Mouse (Mus musculus): ENCODE measurements around the gene Calml4. TPM values are rescaled to one million over a fixed set of nuclear protein-coding genes. Genes with fewer than 3 reads are reported as not detected.

Gene Calml4
- polyA plus RNA-seq, 1 experiment from 2014 or later: 16.4 TPM

GRCm38 (mm10) chr9:62903841-62904240 lies 46.0 kb downstream of the Calml4 start:
- no peak overlapping the region for H3K27ac ChIP-seq (ENCODE audit: low read depth)
- no peak overlapping the region for H3K9ac ChIP-seq (replicated peaks)
- 84% methylated on average over 2 of the region's 2 CpGs for WGBS (ENCODE audit: insufficient replicate concordance)
- H3K4me1 ChIP-seq (ENCODE audit: insufficient read depth): no peaks in the 10 kb centered on the region
- no peaks in the 10 kb centered on the region for H3K9me3 ChIP-seq (ENCODE audit: low read length)
- H3K36me3 ChIP-seq (replicated peaks; ENCODE audit: insufficient read depth, low read length): peaks cover 29% of the 10 kb centered on the region
- DNase-seq (no peak), ATAC-seq (no peak)
- no peaks in the 10 kb centered on the region for H3K27me3 ChIP-seq (ENCODE audit: insufficient read depth, low read length)
- TF ChIP-seq CTCF (IDR thresholded peaks at IDR 0.05; ENCODE audit: low read depth) (no peak), EP300 (IDR thresholded peaks at IDR 0.05; ENCODE audit: low read depth) (no peak)
- H3K4me3 ChIP-seq (ENCODE audit: low read depth, low read length): no peak overlapping the region
- H3K4me2 ChIP-seq (ENCODE audit: low read depth, low read length): no peak overlapping the region

- H3K27ac ChIP-seq (ENCODE audit: low read depth): no peak overlapping the region
- TF ChIP-seq EP300 (IDR thresholded peaks at IDR 0.05; ENCODE audit: low read depth) (no peak), CTCF (IDR thresholded peaks at IDR 0.05; ENCODE audit: low read depth) (no peak)
- no peak for ATAC-seq
Observed at GRCm38 (mm10) chr9:62905039-62905438, 47.2 kb downstream of the Calml4 start.

GRCm38 (mm10) chr9:62913390-62914069 lies 55.6 kb downstream of the Calml4 start:
- H3K27ac ChIP-seq (ENCODE audit: low read depth): no peak overlapping the region
- TF ChIP-seq EP300 (IDR thresholded peaks at IDR 0.05; ENCODE audit: low read depth) (no peak), CTCF (IDR thresholded peaks at IDR 0.05; ENCODE audit: low read depth) (no peak)
- H3K4me2 ChIP-seq (ENCODE audit: low read depth, low read length): no peak overlapping the region
- H3K36me3 ChIP-seq (replicated peaks; ENCODE audit: insufficient read depth, low read length): peaks cover 50% of the 10 kb centered on the region
- ATAC-seq (no peak), DNase-seq (no peak)
- no peaks in the 10 kb centered on the region for H3K4me1 ChIP-seq (ENCODE audit: insufficient read depth)
- no peaks in the 10 kb centered on the region; the same call in 1 of the 2 replicates for H3K9me3 ChIP-seq (ENCODE audit: low read length)
- H3K4me3 ChIP-seq (ENCODE audit: low read depth, low read length): no peak overlapping the region
- no peak overlapping the region for H3K9ac ChIP-seq (replicated peaks)
- WGBS (ENCODE audit: insufficient replicate concordance): 62% methylated on average over 5 of the region's 5 CpGs
- H3K27me3 ChIP-seq (ENCODE audit: insufficient read depth, low read length): no peaks in the 10 kb centered on the region

More at GRCm38 (mm10) chr9:62905039-62905438, 47.2 kb downstream of the Calml4 start:
- Histone ChIP-seq H3K27me3 (ENCODE audit: insufficient read depth, low read length) (no peaks in the 10 kb centered on the region), H3K4me1 (ENCODE audit: insufficient read depth) (no peaks in the 10 kb centered on the region), H3K4me3 (ENCODE audit: low read depth, low read length) (no peak overlapping the region), H3K4me2 (ENCODE audit: low read depth, low read length) (no peak overlapping the region), H3K9me3 (ENCODE audit: low read length) (no peaks in the 10 kb centered on the region), H3K9ac (replicated peaks) (no peak overlapping the region), H3K36me3 (replicated peaks; ENCODE audit: insufficient read depth, low read length) (peaks cover 40% of the 10 kb centered on the region)
- WGBS (ENCODE audit: insufficient replicate concordance): 95% methylated on average over 8 of the region's 8 CpGs
- DNase-seq: no peak

- no peak for DNase-seq
- Histone ChIP-seq H3K9me3 (ENCODE audit: low read length) (no peaks in the 10 kb centered on the region; the same call in 1 of the 2 replicates), H3K27me3 (ENCODE audit: insufficient read depth, low read length) (no peaks in the 10 kb centered on the region), H3K36me3 (replicated peaks; ENCODE audit: insufficient read depth, low read length) (peaks cover 47% of the 10 kb centered on the region), H3K27ac (ENCODE audit: low read depth) (no peak overlapping the region), H3K4me2 (ENCODE audit: low read depth, low read length) (no peak overlapping the region), H3K4me3 (ENCODE audit: low read depth, low read length) (no peak overlapping the region), H3K4me1 (ENCODE audit: insufficient read depth) (no peaks in the 10 kb centered on the region), H3K9ac (replicated peaks) (no peak overlapping the region)
- no peak for TF ChIP-seq CTCF (IDR thresholded peaks at IDR 0.05; ENCODE audit: low read depth)
- no peak for TF ChIP-seq EP300 (IDR thresholded peaks at IDR 0.05; ENCODE audit: low read depth)
- WGBS (ENCODE audit: insufficient replicate concordance): 94% methylated on average over 1 of the region's 1 CpGs
- ATAC-seq: no peak
Observed at GRCm38 (mm10) chr9:62917059-62917458, 59.2 kb downstream of the Calml4 start.

GRCm38 (mm10) chr9:62920877-62921276 lies 63.0 kb downstream of the Calml4 start:
- H3K36me3 ChIP-seq (replicated peaks; ENCODE audit: insufficient read depth, low read length): peaks cover 32% of the 10 kb centered on the region
- H3K27ac ChIP-seq (ENCODE audit: low read depth): no peak overlapping the region
- no peak overlapping the region for H3K4me2 ChIP-seq (ENCODE audit: low read depth, low read length)
- peaks cover 3% of the 10 kb centered on the region; the same call in 1 of the 2 replicates for H3K4me1 ChIP-seq (ENCODE audit: insufficient read depth)
- TF ChIP-seq EP300 (IDR thresholded peaks at IDR 0.05; ENCODE audit: low read depth) (no peak), CTCF (IDR thresholded peaks at IDR 0.05; ENCODE audit: low read depth) (no peak)
- no peak overlapping the region for H3K4me3 ChIP-seq (ENCODE audit: low read depth, low read length)
- no peaks in the 10 kb centered on the region for H3K9me3 ChIP-seq (ENCODE audit: low read length)
- H3K9ac ChIP-seq (replicated peaks): no peak overlapping the region
- ATAC-seq (no peak), DNase-seq (no peak)
- no peaks in the 10 kb centered on the region for H3K27me3 ChIP-seq (ENCODE audit: insufficient read depth, low read length)
- WGBS (ENCODE audit: insufficient replicate concordance): 57% methylated on average over 2 of the region's 2 CpGs

GRCm38 (mm10) chr9:62924886-62925610 lies 67.2 kb downstream of the Calml4 start:
- no peak overlapping the region for H3K27ac ChIP-seq (ENCODE audit: low read depth)
- no peak for TF ChIP-seq CTCF (IDR thresholded peaks at IDR 0.05; ENCODE audit: low read depth)
- no peak for TF ChIP-seq EP300 (IDR thresholded peaks at IDR 0.05; ENCODE audit: low read depth)
- H3K36me3 ChIP-seq (replicated peaks; ENCODE audit: insufficient read depth, low read length): peaks cover 11% of the 10 kb centered on the region
- H3K4me3 ChIP-seq (ENCODE audit: low read depth, low read length): no peak overlapping the region
- peaks cover 3% of the 10 kb centered on the region; the same call in 1 of the 2 replicates for H3K4me1 ChIP-seq (ENCODE audit: insufficient read depth)
- H3K27me3 ChIP-seq (ENCODE audit: insufficient read depth, low read length): no peaks in the 10 kb centered on the region
- no peak overlapping the region for H3K9ac ChIP-seq (replicated peaks)
- 84% methylated on average over 2 of the region's 2 CpGs for WGBS (ENCODE audit: insufficient replicate concordance)
- DNase-seq (no peak), ATAC-seq (no peak)
- H3K4me2 ChIP-seq (ENCODE audit: low read depth, low read length): no peak overlapping the region
- no peaks in the 10 kb centered on the region for H3K9me3 ChIP-seq (ENCODE audit: low read length)

Other genes starting within 250 kb of the Calml4 start
- 0.05 and 0.07 TPM in 2 replicates for gene Itga11, start 180.3 kb upstream of the Calml4 start, polyA plus RNA-seq (2015; fragmentation: Nextera tagmentation; extraction: Ambion mirVana)
- 3.7 and 3.8 TPM in 2 replicates for gene Fem1b, start 46.1 kb upstream of the Calml4 start, polyA plus RNA-seq (2015; fragmentation: Nextera tagmentation; extraction: Ambion mirVana)
- 9.9 and 10.6 TPM in 2 replicates for gene Cln6, start 19.3 kb upstream of the Calml4 start, polyA plus RNA-seq (2015; fragmentation: Nextera tagmentation; extraction: Ambion mirVana)
- gene Pias1, start 129.8 kb downstream of the Calml4 start, polyA plus RNA-seq (2015; fragmentation: Nextera tagmentation; extraction: Ambion mirVana): 19.5 and 20.9 TPM in 2 replicates